Mouse (Mus musculus): ENCODE measurements around the gene Ankrd13a.

DNA sequence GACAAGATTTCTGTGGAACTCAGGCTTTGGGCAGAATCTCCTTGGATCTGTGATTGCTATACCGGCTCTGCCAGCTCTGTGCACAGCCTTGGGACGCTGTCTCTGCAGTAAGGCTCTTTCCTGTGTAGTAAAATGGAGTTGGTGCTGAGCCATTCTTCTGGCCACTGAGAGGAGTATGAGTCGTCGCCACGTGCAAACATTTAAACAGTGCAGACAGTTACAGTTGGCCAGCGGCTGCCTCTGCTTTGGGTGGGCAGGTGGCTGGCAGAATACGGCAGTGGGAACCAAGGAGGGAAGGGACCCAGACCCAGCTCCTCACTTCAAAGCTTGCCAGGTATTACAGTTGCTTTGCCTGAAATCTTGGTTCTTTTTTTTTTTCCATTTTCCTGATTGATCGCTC is 22.8 kb downstream of the Ankrd13a start:
- TF ChIP-seq CTCF (IDR thresholded peaks at IDR 0.05; ENCODE audit: low read depth) (no peak), EP300 (IDR thresholded peaks at IDR 0.05; ENCODE audit: low read depth) (no peak)
